Mouse (Mus musculus) embryonic facial prominence, embryonic 12.5 days (tissue): ENCODE data around the gene Ube2m. TPM values are rescaled to one million over a fixed set of nuclear protein-coding genes. Genes with fewer than 3 reads are reported as not detected.
A peak's percentile ranks its signal among the peaks of the same experiment; 100 is the strongest.

Experiments used
- ATAC-seq: fragments of 200-750 bp; cut with Nextera tagmentation; 2 replicates; pipeline ENCODE4 v1.8.0; 2017; ENCODE audit not compliant: insufficient number of reproducible peaks, insufficient read depth, low FRiP score, low TSS enrichment
- H3K27ac ChIP-seq: fragments of 300-500 bp; sonication (generic); 2 replicates; pipeline ENCODE4 v1.5.1; 2016; ENCODE audit warnings: mild to moderate bottlenecking
- H3K27me3 ChIP-seq: fragments of 300-500 bp; sonication (generic); 2 replicates; pipeline ENCODE4 v1.6.1; 2016; ENCODE audit warnings: mild to moderate bottlenecking, moderate library complexity
- H3K36me3 ChIP-seq: fragments of 300-500 bp; sonication (generic); 2 replicates; pipeline ENCODE4 v1.6.1; 2016; ENCODE audit warnings: mild to moderate bottlenecking
- H3K4me1 ChIP-seq: fragments of 300-500 bp; sonication (generic); 2 replicates; pipeline ENCODE4 v1.6.1; 2016
- H3K4me2 ChIP-seq: fragments of 300-500 bp; sonication (generic); replicated peaks from 2 replicates; pipeline ENCODE4 v1.6.1; 2016; ENCODE audit warnings: mild to moderate bottlenecking, moderate library complexity
- H3K4me3 ChIP-seq: fragments of 300-500 bp; sonication (generic); 2 replicates; pipeline ENCODE4 v1.5.1; 2016; ENCODE audit warnings: mild to moderate bottlenecking
- H3K9ac ChIP-seq: fragments of 300-500 bp; sonication (generic); 2 replicates; pipeline ENCODE4 v1.6.1; 2016; ENCODE audit warnings: mild to moderate bottlenecking, moderate library complexity
- H3K9me3 ChIP-seq: fragments of 300-500 bp; sonication (generic); 2 replicates; pipeline ENCODE4 v1.6.1; 2016; ENCODE audit warnings: mild to moderate bottlenecking, moderate library complexity
- WGBS: fragments of 180-500 bp; shearing (Covaris S2); methylation state at CpG from one replicate; pipeline ENCODE4 v1.1.7; 2016; 5-methylcytosine and 5-hydroxymethylcytosine counted together
- polyA plus RNA-seq: library from polyadenylated mRNA; unstranded; fragments of >200 nt; fragmentation: Nextera tagmentation; extraction: Ambion mirVana; gene quantifications from 2 replicates; pipeline ENCODE4 v1.2.1, GENCODE M21; 2016

Ube2m gene
- polyA plus RNA-seq, 1 experiment from 2014 or later = 166 TPM

GRCm38 (mm10) chr7:13043445-13044253 lies 5.6 kb upstream of the Ube2m start:
- Histone ChIP-seq H3K4me2 (peak overlapping the region; percentile 83), H3K4me3 (peak overlapping the region; percentile 49), H3K9ac (peak overlapping the region; percentile 61), H3K9me3 (peaks cover 6% of the 10 kb centered on the region; the same call in 1 of the 2 replicates), H3K27ac (no peak overlapping the region), H3K4me1 (peaks cover 16% of the 10 kb centered on the region; the same call in 1 of the 2 replicates), H3K27me3 (peaks cover 50% of the 10 kb centered on the region), H3K36me3 (no peaks in the 10 kb centered on the region)
- 0 out of 2 replicates have a peak, but pooled peaks have one; percentile 24 for ATAC-seq
- WGBS = 3% methylated on average over 88 of the region's 88 CpGs

- WGBS = 44% methylated on average over 16 of the region's 16 CpGs
- H3K4me2 ChIP-seq = peak overlapping the region; percentile 83
- peaks cover 6% of the 10 kb centered on the region; the same call in 1 of the 2 replicates for H3K9me3 ChIP-seq
- peak overlapping the region; percentile 49 for H3K4me3 ChIP-seq
- H3K36me3 ChIP-seq = no peaks in the 10 kb centered on the region
- 0 out of 2 replicates have a peak overlapping the region, but pooled peaks have one; percentile 61 for H3K9ac ChIP-seq
- ATAC-seq = no peak
- H3K27me3 ChIP-seq = peaks cover 50% of the 10 kb centered on the region
- H3K27ac ChIP-seq = no peak overlapping the region
- peaks cover 17% of the 10 kb centered on the region; the same call in 1 of the 2 replicates for H3K4me1 ChIP-seq
These were observed 5.0 kb upstream of the Ube2m start for GRCm38 (mm10) chr7:13043120-13043444.

DNA sequence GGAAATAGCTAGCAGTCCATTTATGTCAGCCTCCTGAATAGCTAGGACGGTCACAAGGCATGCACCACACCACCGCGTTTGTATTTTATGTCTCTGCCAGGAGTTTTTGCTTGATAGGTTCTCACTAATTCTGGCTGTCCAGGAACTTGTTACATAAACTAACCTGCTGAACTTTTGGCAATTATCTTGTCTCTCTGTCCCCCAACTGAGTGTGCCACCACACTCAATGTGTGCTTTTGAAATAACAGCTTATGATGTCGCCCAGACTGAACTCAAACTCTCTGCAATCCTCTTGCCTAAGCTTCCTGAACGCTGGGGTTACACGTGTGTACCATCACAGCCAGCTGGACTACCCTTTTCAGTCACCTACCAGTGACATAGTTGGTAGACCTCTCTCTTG lies 4.4 kb upstream of the Ube2m start:
- Histone ChIP-seq H3K27ac (no peak overlapping the region), H3K27me3 (peaks cover 50% of the 10 kb centered on the region), H3K4me3 (no peak overlapping the region), H3K9me3 (peaks cover 6% of the 10 kb centered on the region; the same call in 1 of the 2 replicates), H3K36me3 (no peaks in the 10 kb centered on the region), H3K9ac (no peak overlapping the region), H3K4me1 (peaks cover 17% of the 10 kb centered on the region; the same call in 1 of the 2 replicates), H3K4me2 (no peak overlapping the region)
- WGBS = 72% methylated on average over 6 of the region's 6 CpGs
- ATAC-seq = no peak

DNA sequence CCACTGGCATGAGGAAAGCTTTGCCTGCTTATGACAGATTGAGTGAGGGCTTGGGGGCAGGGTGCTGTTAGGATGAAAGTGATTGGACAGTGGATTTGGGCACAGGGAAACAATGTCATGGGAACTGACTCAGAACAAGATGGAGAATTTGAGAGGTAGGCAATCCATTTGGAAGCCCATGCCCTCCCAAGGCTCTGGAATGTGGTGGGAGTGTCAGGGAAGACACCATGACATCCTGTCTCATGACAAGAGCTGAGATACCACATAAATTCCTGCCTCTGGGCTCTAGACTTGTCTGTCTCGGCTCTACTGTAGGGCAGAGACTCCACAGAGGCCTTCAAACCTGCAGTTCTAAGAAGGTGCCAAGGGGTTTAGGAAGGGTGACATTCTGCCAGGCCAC lies 3.2 kb upstream of the Ube2m start:
- ATAC-seq = no peak
- peaks cover 6% of the 10 kb centered on the region; the same call in 1 of the 2 replicates for H3K9me3 ChIP-seq
- H3K27me3 ChIP-seq = peaks cover 50% of the 10 kb centered on the region
- no peak overlapping the region for H3K4me2 ChIP-seq
- WGBS = 67% methylated on average over 1 of the region's 1 CpGs
- no peak overlapping the region for H3K27ac ChIP-seq
- H3K9ac ChIP-seq = no peak overlapping the region
- H3K36me3 ChIP-seq = peaks cover 2% of the 10 kb centered on the region
- no peak overlapping the region for H3K4me3 ChIP-seq
- peaks cover 23% of the 10 kb centered on the region; the same call in 1 of the 2 replicates for H3K4me1 ChIP-seq

DNA sequence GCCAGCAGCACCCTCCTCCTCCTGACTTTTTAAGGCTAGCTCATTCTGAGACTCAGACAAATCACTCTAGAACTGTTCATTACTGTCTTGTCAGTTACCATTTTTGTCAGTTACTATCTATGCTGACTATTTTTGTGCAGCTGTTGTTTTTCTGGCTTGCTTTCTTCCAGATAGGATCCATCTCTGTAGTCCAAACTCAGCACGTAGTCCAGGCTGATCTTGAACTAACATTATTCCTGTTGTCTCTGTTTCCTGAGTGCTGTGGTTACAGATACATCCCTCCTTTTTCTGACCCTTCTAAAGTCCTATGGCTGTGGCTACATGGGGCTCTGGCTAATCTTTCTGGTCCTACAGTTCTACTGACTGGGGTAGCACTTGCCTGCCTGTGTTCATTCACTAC lies 1.1 kb upstream of the Ube2m start:
- Histone ChIP-seq H3K4me1 (peaks cover 32% of the 10 kb centered on the region), H3K4me2 (peak overlapping the region; percentile 90), H3K27ac (no peak overlapping the region), H3K9me3 (peaks cover 6% of the 10 kb centered on the region; the same call in 1 of the 2 replicates), H3K36me3 (peaks cover 18% of the 10 kb centered on the region), H3K4me3 (peak overlapping the region; percentile 81), H3K27me3 (peaks cover 38% of the 10 kb centered on the region), H3K9ac (peak overlapping the region; percentile 92)
- WGBS = 94% methylated on average over 1 of the region's 1 CpGs
- ATAC-seq = no peak

DNA sequence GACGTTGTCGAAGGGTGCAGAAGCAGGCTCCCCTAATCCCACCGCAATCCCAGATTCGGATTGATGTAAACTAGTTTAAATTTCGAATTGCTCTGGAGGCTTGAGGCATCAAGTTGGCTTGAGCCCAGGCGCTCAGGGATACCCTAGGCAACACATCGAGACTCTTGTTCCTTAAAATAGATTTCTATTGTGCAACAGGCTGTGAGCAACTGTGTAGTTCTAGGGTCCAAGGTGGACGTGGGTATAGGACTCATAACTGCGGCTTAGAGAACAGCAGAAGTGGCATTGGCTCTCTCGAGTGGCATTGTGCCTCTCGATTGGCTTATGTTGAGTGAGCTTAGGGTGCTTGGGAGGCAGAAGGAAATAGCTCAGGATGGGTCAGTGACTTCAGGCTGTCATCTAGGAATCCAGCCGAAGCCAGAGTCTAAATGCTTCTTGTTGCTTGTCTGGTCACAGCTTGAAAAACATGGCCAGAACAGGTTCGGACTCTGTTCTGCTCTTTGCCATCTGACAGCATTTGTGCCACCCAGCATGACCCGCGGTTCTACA lies 620 bp upstream of the Ube2m start:
- peak overlapping the region; percentile 90 for H3K4me2 ChIP-seq
- H3K27ac ChIP-seq = peak overlapping the region; percentile 100
- peak overlapping the region; percentile 92 for H3K9ac ChIP-seq
- peaks cover 33% of the 10 kb centered on the region for H3K27me3 ChIP-seq
- 24% methylated on average over 15 of the region's 15 CpGs for WGBS
- H3K4me3 ChIP-seq = peak overlapping the region; percentile 81
- H3K4me1 ChIP-seq = peaks cover 33% of the 10 kb centered on the region
- peaks cover 18% of the 10 kb centered on the region for H3K36me3 ChIP-seq
- H3K9me3 ChIP-seq = peaks cover 6% of the 10 kb centered on the region; the same call in 1 of the 2 replicates
- no peak for ATAC-seq

DNA sequence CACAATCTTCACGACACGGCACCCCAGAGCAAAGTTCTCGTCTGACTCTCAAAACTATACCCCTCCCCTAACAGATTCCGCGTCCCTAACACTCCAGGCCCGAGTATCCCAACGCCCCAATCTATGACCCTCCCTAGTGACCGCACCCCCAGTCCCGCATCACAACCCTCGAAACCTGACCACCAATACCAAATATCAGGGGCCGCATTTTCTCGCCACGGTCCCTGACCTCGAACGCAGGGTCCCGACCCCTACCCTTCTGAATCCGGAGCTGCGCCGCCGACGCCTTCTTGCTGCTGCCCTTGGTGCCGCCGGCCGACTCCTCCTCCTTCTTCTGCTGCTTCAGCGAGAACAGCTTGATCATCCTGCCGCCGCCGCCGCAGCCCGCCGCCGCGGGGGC lies 709 bp downstream of the Ube2m start:
- no peak for ATAC-seq
- peak overlapping the region; percentile 92 for H3K9ac ChIP-seq

DNA sequence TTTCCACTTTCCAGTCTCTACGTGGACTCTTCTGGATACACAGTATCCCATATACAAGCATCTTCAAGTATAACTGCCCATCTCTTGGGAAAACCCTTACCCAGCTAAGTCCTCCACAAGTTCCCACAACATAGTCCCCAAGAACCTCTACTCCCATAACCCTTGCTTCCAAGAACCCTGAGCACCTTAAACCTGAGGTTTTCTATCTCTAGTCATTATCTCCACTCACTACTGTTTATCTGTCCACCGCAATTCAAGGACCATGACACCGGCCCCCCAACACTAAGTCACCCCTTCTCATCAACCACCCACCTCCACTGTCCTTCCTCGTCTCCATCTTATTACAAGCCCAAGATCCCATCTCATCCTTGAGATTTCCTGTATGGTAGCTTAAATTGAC lies 1.3 kb downstream of the Ube2m start:
- WGBS = 41% methylated on average over 4 of the region's 4 CpGs
- ATAC-seq = no peak
- Histone ChIP-seq H3K4me1 (peaks cover 33% of the 10 kb centered on the region), H3K9me3 (no peaks in the 10 kb centered on the region), H3K9ac (peak overlapping the region; percentile 92), H3K27ac (peak overlapping the region; percentile 100), H3K4me2 (peak overlapping the region; percentile 90), H3K4me3 (peak overlapping the region; percentile 81), H3K36me3 (peaks cover 35% of the 10 kb centered on the region), H3K27me3 (peaks cover 14% of the 10 kb centered on the region)

More for the DNA sequence above, 709 bp downstream of the Ube2m start:
- H3K27ac ChIP-seq = peak overlapping the region; percentile 100
- H3K9me3 ChIP-seq = no peaks in the 10 kb centered on the region
- H3K4me2 ChIP-seq = peak overlapping the region; percentile 90
- peaks cover 30% of the 10 kb centered on the region for H3K36me3 ChIP-seq
- H3K4me3 ChIP-seq = peak overlapping the region; percentile 81
- H3K4me1 ChIP-seq = peaks cover 33% of the 10 kb centered on the region
- peaks cover 20% of the 10 kb centered on the region for H3K27me3 ChIP-seq
- under 1% methylated on average over 32 of the region's 33 CpGs for WGBS

- WGBS = 86% methylated on average over 17 of the region's 17 CpGs
- no peak overlapping the region for H3K4me3 ChIP-seq
- H3K27ac ChIP-seq = peak overlapping the region; percentile 85; the same call in 1 of the 2 replicates
- ATAC-seq = no peak; the same call in 1 of the 2 replicates
- H3K9me3 ChIP-seq = no peaks in the 10 kb centered on the region
- H3K4me1 ChIP-seq = peaks cover 33% of the 10 kb centered on the region
- no peak overlapping the region; the same call in 1 of the 2 replicates for H3K9ac ChIP-seq
- no peaks in the 10 kb centered on the region for H3K27me3 ChIP-seq
- peak overlapping the region; percentile 71 for H3K4me2 ChIP-seq
- peaks cover 48% of the 10 kb centered on the region for H3K36me3 ChIP-seq
These were observed 2.7 kb downstream of the Ube2m start for GRCm38 (mm10) chr7:13035211-13035855.

GRCm38 (mm10) chr7:13034148-13034977 lies 3.7 kb downstream of the Ube2m start, which contains the start of gene Chmp2a:
Gene Chmp2a (minus strand): TSS chr7:13034807.
- Histone ChIP-seq H3K4me2 (peak within 1 kb of the TSS; percentile 71), H3K4me3 (peak within 1 kb of the TSS; percentile 45), H3K4me1 (peaks cover 33% of the 10 kb centered on the region), H3K27me3 (no peaks in the 10 kb centered on the region), H3K36me3 (peaks cover 58% of the 10 kb centered on the region), H3K9me3 (no peaks in the 10 kb centered on the region), H3K9ac (peak within 1 kb of the TSS; percentile 58), H3K27ac (peak within 1 kb of the TSS; percentile 85)
- ATAC-seq = peak; percentile 75
- WGBS = under 1% methylated on average over 45 of the region's 45 CpGs
